Mouse (Mus musculus) adrenal gland, postnatal 36 days (tissue): ENCODE measurements around the gene Grk2. TPM values are rescaled to one million over a fixed set of nuclear protein-coding genes. Genes with fewer than 3 reads are reported as not detected.
"Not testable (repeated sequence)": the region's sequence is repeated elsewhere in the genome, so short reads cannot be mapped to it uniquely, and the experiment has no call there.

Experiments
- DNase-seq, 2 experiments: peaks; one replicate each; pipeline ENCODE4 v3.0.0; 2021; ENCODE audit warnings: mixed read lengths in 1 of 2
- microRNA-seq: library from miRNA; unstranded; fragments of <30 nt; microRNA quantifications from one replicate; pipeline ENCODE4 v1.2.0, GENCODE M21; 2021
- total RNA-seq, 2 experiments: library from RNA; stranded (reverse); gene quantifications; 2 replicates each; pipeline ENCODE4 v1.2.3; 2021

The Grk2 gene
- total RNA-seq, 2 experiments from 2014 or later: 48.1 to 53.1 TPM

DNA sequence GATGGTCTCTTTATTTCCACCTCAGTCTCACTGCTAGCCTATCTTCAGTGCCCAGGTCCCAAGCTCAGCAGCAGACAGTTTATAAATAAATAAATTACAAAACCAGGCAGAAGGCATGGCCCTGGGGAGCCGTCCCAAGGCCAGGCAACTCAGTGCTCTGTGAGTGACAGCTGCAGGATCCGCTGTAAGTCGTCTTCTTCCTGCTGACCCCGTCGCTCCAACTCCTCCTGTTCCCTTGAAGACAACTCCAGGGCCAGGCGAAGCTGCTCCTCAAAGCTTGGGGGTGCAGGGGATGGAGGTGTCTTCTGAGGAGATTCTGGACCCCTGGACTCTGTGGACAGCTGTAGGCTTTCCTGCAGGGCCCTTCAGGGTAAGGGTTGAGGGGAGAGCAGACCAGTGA lies 35.8 kb downstream of the Grk2 start:
- DNase-seq: peak; percentile 63 to 67

DNA sequence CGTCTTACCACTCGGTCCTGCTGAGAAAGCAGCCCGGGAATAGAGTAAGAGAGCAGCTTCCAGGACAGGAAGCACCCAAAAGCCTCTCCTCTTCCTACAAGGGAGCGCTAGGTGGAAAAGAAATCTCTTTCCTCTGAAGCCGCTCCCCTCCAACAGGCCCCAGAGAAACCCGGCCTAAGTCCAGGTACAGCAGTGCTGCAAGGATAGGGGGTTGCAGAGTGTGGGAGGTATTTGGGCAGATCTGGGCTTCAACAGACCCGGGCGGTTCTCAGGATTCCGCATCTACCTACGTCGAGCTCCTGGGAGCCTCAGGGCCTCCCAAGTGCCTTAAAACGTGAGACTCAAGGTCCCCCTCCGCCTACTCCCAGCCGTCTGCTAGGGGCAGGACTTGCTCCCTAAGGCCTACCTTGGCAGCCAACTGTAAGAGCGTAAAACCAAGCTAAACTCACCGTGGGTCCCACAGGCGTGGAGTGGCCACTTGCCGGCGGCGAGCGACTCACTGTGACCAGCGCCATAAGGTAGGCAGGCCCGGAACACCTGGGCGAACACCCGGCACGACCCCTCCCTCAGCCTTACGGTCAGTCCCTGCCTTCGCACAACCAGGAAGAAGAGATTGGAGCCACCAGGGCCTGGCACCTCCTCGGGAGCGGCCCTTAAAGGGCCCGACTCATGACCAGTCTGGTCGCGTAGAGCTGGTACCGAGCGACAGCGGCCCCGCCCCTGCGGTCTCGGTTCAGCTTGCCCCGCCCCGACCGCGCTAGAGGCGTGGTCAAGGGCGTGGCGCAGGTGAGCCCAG lies 37.3 kb downstream of the Grk2 start, which contains the start of gene Ssh3:
TSS of gene Ssh3 (minus strand) at position 615 of the 796 bp plus-strand sequence.
- peak; percentile 87 to 90 for DNase-seq

GRCm38 (mm10) chr19:4265956-4266355 lies 40.1 kb downstream of the Grk2 start:
- no peak for DNase-seq

DNA sequence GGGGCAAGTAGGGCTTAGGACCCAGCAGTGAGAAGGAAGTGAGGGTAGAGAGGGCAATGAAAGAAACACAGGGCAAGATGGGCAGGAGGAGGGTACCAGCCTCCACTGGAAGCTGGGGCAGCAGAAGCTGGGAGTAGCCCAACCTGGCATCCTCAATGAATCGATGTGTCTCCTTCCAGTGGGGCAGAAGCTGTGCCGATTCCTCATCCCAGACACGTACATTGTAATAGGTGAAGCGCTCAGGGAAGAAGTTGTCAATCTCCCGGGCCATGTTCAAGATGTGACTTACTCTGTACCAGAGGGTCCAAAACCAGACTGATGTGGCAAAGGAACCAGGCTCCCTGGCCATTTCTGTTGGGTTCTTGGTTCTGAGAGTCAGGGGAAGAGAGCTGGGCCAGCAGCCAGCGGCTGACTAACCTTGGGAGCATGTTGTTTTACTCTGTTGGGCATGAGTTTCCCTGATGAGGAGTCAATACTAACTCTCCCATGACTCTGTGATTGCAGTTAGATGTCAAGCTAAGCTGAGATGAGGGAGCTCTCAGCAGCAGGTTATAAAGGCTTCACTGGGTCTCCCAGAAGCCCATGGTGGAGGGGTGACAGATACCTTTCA lies 41.7 kb downstream of the Grk2 start:
- DNase-seq: peak; percentile 46 to 67

GRCm38 (mm10) chr19:4263702-4264101 lies 42.3 kb downstream of the Grk2 start:
- no peak for DNase-seq

GRCm38 (mm10) chr19:4262756-4263155 lies 43.3 kb downstream of the Grk2 start:
- no peak for DNase-seq

DNA sequence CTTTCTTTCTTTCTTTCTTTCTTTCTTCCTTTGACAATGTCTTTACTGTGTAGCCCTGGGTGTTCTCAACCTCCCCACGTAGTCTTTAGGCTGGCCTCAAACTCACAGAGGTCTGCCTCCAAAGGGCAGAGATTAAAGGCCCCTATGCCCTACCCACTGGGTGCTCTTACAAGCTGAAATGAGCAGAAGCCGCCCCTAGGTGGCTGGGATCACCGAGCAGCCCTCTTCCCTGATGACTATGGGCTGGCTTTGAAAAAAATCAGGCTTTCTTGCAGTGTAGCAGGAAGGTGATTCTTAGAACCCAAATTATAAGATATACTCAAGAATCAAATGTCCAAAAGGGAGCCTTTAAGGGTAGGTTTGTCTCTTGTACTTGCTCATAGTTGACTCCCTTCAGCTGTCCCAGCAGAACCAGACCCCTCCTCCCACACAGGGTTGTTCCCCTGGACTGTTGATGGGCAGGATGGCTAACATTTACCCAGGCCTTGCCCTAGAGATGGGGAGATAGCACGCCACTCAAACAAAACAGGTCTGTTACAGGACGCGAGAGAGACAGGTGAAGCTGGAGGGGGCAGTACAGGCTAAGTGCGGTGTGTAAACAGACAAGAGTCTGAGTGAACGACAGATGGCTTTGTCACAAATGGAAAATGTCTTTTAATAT lies 44.9 kb downstream of the Grk2 start:
- DNase-seq: no peak

DNA sequence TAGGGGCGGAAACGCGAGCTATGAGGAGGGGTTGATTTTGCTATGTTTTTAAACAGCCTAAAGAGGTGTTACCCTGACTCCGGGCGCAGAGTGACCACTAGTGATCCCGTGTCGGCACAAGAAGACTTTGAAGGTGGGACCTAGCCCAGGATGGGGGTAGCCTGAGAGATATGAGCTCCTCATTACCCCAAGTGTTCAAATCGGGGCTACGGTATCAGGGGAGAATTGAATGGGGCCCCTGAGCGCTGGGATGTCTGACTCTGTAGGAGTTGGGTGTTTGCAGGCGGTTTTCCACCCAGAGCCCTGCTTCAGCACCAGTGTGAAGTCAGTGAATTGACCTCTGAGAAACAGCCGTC lies 48.1 kb downstream of the Grk2 start:
- peak in 1 of 2 experiments; percentile 19 for DNase-seq

DNA sequence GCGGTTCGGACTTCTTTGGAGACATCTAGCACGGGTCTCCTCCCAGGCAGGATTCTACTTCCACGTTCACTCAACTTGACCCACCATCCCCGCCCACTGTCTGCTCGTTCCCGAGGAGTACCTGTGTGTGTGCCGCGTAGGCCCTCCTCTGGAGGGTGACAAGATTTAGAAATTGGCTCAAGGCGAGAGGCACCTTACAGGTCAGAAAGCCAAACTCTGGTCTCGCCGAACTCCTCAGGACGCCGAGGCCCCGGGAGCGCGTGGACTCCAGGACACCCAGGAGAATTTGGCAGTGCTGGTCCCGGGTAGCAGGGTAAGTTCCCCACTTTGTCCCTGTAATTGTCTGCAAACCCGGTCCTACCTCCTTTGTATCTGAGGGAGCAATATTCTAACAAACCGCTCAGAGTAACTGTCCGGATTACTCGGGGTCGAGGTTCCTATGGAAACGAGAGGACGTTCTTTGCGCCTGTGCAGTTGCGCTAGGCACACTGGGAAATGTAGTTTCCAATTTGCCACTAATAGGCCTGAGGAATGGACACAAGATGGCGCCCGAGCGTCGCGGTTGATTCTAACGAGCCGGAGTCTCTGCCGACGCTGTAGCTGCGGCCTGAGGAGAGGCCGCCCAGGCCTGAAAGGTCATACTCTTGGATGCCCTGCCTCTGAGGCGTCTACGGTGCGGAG lies 48.7 kb downstream of the Grk2 start:
- peak; percentile 92 to 93 for DNase-seq

DNA sequence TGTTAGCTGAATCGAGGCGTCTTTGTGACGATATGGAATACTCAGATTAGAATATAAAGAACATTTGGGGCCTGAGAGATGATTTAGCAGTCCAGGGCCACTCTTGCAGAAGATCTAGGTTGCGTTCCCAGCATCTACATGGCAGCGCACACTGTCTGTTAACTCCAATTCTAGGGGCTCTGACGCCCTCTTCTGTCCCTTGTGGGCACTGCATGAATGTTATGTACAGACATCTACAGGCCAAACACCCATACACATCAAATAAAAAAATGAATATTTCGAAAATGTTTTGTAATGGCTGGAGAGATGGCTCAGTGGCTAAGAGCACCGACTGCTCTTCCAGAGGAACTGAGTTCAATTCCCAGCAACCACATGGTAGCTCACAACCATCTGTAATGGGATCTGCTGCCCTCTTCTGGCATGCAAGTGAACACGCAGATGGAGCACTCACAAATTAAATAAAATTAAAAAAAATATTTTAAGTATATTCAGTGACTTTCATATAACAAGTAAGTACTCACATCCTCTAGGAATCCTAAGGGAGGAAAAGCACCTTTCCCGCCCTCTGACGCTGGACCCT lies 50.3 kb downstream of the Grk2 start:
- DNase-seq: no peak

DNA sequence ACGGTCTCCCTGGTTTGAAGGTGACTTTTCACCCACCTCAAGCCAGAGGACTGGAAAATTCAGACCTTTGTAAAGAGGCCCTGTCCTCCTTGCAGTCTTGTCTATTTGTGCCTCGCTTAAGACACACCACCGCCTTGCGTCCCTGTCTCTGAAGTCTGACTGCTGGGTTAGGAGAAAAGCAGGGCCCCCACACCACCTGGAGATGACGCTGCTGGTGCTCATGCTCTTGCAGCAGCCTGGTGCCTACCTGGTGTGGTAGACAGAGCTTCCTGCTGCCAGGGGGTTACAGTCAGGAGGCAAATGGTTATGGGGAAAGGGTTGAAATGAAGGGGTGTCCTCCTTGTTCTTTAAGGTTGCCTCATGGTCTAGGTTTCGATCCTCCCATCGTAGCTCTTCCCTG lies 51.8 kb downstream of the Grk2 start:
- DNase-seq: no peak

GRCm38 (mm10) chr19:4248683-4249082 lies 57.3 kb downstream of the Grk2 start:
- DNase-seq: not testable (repeated sequence)

DNA sequence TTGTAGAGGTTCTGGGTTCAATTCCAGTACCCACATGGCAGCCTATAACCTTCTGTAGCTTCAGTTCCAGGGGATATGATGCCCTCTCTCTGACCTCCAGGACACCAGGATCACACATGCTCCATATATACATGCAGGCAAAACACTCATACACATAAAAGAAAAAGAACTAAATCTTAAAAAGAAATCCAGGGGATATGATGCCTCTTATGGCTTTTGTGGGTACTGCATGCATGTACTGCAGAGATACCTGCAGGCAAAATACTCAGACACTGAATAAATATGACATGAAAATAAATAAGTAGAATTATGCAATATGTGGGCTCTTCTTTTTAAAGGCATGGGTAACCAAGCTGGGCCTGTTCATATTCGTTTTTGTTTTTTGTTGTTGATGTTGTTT lies 59.0 kb downstream of the Grk2 start:
- DNase-seq: no peak

DNA sequence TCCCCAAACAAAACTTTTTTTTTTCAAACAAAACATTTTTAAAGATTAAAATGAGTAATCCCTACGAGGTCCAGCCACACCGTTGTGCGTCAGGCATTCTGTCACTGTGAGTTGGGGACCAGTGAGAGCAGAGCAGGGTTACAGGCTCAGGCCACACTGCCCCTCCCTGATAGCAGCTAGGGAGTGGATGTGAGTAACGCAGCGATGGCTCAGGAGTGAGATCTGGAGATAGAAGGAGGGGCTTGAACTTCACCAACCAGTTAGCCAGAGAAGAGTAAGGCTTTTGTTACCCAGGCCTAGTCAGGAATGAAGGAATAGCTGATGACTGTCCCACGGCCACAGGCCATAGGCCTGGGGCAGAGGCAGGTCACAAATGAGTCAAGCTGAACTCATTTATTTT lies 61.2 kb downstream of the Grk2 start:
- no peak for DNase-seq

DNA sequence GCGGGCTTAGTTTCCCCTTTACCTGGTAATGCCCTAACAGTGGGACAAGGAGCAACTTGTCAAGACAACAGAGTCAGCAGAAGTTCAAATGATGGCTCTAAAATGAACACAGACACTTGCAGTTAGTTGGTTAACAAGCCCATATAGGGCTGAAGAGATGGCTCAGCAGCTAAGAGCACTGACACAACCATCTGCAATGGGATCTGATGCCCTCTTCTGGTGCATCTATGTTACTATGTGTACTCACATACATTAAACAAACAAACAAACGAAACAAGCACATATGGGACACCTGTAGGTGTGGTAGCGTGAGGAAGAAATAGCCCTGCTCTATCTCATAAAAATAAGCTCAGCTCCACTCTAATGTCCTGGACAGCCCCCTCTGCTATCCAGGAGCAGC lies 63.6 kb downstream of the Grk2 start:
- no peak for DNase-seq

- DNase-seq: no peak
These were observed 65.8 kb downstream of the Grk2 start for GRCm38 (mm10) chr19:4240247-4240668.

Small RNA genes lying within 50 kb of the gene (microRNA-seq; reads per million reads assigned to microRNA genes)
- 0.75 reads per million for gene Mir6985

Other genes with a start within 250 kb of the Grk2 start
- gene Gstp3, start 246.7 kb downstream of the Grk2 start, total RNA-seq: under 1 TPM; 0.63 to 0.99 TPM
- not detected for gene Cabp2, start 224.6 kb downstream of the Grk2 start, total RNA-seq
- 100 to 1,000 TPM; 109 to 132 TPM for gene Cdk2ap2, start 209.0 kb downstream of the Grk2 start, total RNA-seq
- gene Pitpnm1, start 206.2 kb downstream of the Grk2 start, total RNA-seq: 100 to 1,000 TPM in 1 of 2 experiments, 10 to 100 TPM in 1; 59.7 to 158 TPM
- 100 to 1,000 TPM; 104 to 124 TPM for gene Aip, start 180.4 kb downstream of the Grk2 start, total RNA-seq
- under 1 TPM in 1 of 2 experiments, not detected in 1; 0.10 TPM for gene Gpr152, start 166.4 kb downstream of the Grk2 start, total RNA-seq
- gene Cabp4, start 162.2 kb downstream of the Grk2 start, total RNA-seq: under 1 TPM; 0.30 to 0.40 TPM
- 100 to 1,000 TPM; 171 to 195 TPM for gene Coro1b, start 157.6 kb downstream of the Grk2 start, total RNA-seq
- gene Ptprcap, start 152.6 kb downstream of the Grk2 start, total RNA-seq: 1 to 10 TPM; 1.4 to 3.1 TPM
- gene Rps6kb2, start 142.9 kb downstream of the Grk2 start, total RNA-seq: 10 to 100 TPM; 27.6 to 37.5 TPM
- gene Carns1, start 130.7 kb downstream of the Grk2 start, total RNA-seq: 1 to 10 TPM; 2.0 to 2.8 TPM
- gene Tbc1d10c, start 114.9 kb downstream of the Grk2 start, total RNA-seq: 1 to 10 TPM in 1 of 2 experiments, under 1 TPM in 1; 0.70 to 1.0 TPM
- 100 to 1,000 TPM; 403 to 410 TPM for gene Ppp1ca, start 114.2 kb downstream of the Grk2 start, total RNA-seq
- 1 to 10 TPM; 7.6 TPM for gene Rad9a, start 104.6 kb downstream of the Grk2 start, total RNA-seq
- 10 to 100 TPM in 1 of 2 experiments, 1 to 10 TPM in 1; 6.3 to 17.4 TPM for gene Clcf1, start 92.0 kb downstream of the Grk2 start, total RNA-seq
- not detected for gene AC109138.7, start 91.9 kb downstream of the Grk2 start, total RNA-seq
- gene Pold4, start 74.3 kb downstream of the Grk2 start, total RNA-seq: 10 to 100 TPM; 50.2 to 54.4 TPM
- 10 to 100 TPM; 28.1 to 30.1 TPM for gene Ssh3, start 37.0 kb downstream of the Grk2 start, total RNA-seq
- 1 to 10 TPM; 2.4 to 2.8 TPM for gene Ankrd13d, start 23.1 kb downstream of the Grk2 start, total RNA-seq
- 100 to 1,000 TPM in 1 of 2 experiments, 10 to 100 TPM in 1; 86.7 to 107 TPM for gene Kdm2a, start 92.1 kb upstream of the Grk2 start, total RNA-seq
- 10 to 100 TPM; 25.8 to 26.8 TPM for gene Rhod, start 133.2 kb upstream of the Grk2 start, total RNA-seq
- gene Syt12, start 171.2 kb upstream of the Grk2 start, total RNA-seq: 10 to 100 TPM; 66.1 to 69.9 TPM
- gene 2010003K11Rik, start 192.4 kb upstream of the Grk2 start, total RNA-seq: 10 to 100 TPM; 25.2 to 36.9 TPM
- 100 to 1,000 TPM; 683 to 762 TPM for gene Pcx, start 204.2 kb upstream of the Grk2 start, total RNA-seq